Mouse (Mus musculus): ENCODE data around the gene Cdc27.
A peak's percentile ranks its signal among the peaks of the same experiment; 100 is the strongest.

DNA sequence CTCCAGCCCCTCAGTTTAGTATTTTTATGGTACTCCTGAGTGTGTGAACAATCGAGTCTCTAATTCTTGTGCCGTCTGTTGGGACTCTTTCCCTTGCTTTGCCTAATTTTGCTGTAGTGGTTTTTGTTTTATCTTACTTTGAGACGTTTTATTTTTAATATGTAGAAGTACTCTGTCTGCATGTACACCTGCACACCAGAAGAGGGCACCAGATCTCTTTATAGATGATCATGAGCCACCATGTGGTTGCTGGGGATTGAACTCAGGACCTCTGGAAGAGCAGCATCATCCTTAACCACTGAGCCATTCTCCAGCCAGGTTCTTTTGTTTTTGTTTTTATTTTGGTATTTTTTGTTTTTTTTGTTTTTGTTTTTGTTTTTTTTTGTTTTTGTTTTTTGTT, 62.1 kb downstream of the Cdc27 start:
- TF ChIP-seq POLR2A (IDR thresholded peaks at IDR 0.05; ENCODE audit: insufficient read depth, low read depth, low read length) = no peak
- TF ChIP-seq CTCF (IDR thresholded peaks at IDR 0.05) = peak; percentile 37
- no peak for TF ChIP-seq EP300 (IDR thresholded peaks at IDR 0.05; ENCODE audit: insufficient read depth, low read depth, low read length)
